Mouse (Mus musculus) hematopoietic stem cell, adult 5-6 weeks (primary cell): ENCODE measurements around the gene Jph4. TPM values are rescaled to one million over a fixed set of nuclear protein-coding genes. Genes with fewer than 3 reads are reported as not detected.

Experiments used
- ATAC-seq, 2 experiments: fragments of 125-278 bp in 1 of 2; replicated peaks in 1 of 2; 2 replicates each; pipeline ENCODE4 v1.8.0; 2016 to 2017; ENCODE audit warnings: inconsistent platforms in 2 of 2, mild to moderate bottlenecking in 2 of 2, moderate number of reproducible peaks in 2 of 2, low read depth in 1 of 2, moderate TSS enrichment in 1 of 2; ENCODE audit not compliant: low FRiP score in 2 of 2, poor library complexity in 2 of 2, severe bottlenecking in 2 of 2, insufficient read depth in 1 of 2, low TSS enrichment in 1 of 2
- total RNA-seq: library from RNA; stranded (forward); fragments of 172-1452, 232-1000 nt; gene quantifications from 2 replicates; pipeline ENCODE4 v1.2.3, GENCODE M21; 2017

The Jph4 gene
- total RNA-seq, 1 experiment from 2014 or later: not detected

- ATAC-seq: no peak
Observed at GRCm38 (mm10) chr14:55059009-55059408, 57.7 kb downstream of the Jph4 start.

Other genes with a start within 250 kb of the Jph4 start
- 11.3 and 19.1 TPM in 2 replicates for gene Homez, start 246.0 kb downstream of the Jph4 start, total RNA-seq
- 2.6 and 3.6 TPM in 2 replicates for gene Ppp1r3e, start 239.4 kb downstream of the Jph4 start, total RNA-seq
- gene Bcl2l2, start 233.6 kb downstream of the Jph4 start, total RNA-seq: 6.1 and 13.1 TPM in 2 replicates
- gene Gm20521, start 233.5 kb downstream of the Jph4 start, total RNA-seq: not detected in 2 replicates
- gene Pabpn1, start 224.4 kb downstream of the Jph4 start, total RNA-seq: 268 and 313 TPM in 2 replicates
- gene Slc22a17, start 203.8 kb downstream of the Jph4 start, total RNA-seq: 0.94 and 4.6 TPM in 2 replicates
- gene Efs, start 190.8 kb downstream of the Jph4 start, total RNA-seq: not detected in 2 replicates
- gene Il25, start 184.2 kb downstream of the Jph4 start, total RNA-seq: not detected in 2 replicates
- not detected in 2 replicates for gene Cmtm5, start 180.7 kb downstream of the Jph4 start, total RNA-seq
- gene Myh6, start 150.0 kb downstream of the Jph4 start, total RNA-seq: not detected in 2 replicates
- not detected in 2 replicates for gene Gm17428, start 140.0 kb downstream of the Jph4 start, total RNA-seq
- gene Myh7, start 122.3 kb downstream of the Jph4 start, total RNA-seq: not detected in 2 replicates
- 58.0 and 66.5 TPM in 2 replicates for gene Ngdn, start 101.5 kb downstream of the Jph4 start, total RNA-seq
- 3.1 and 3.8 TPM in 2 replicates for gene Zfhx2, start 24.6 kb downstream of the Jph4 start, total RNA-seq
- 9.0 and 17.9 TPM in 2 replicates for gene Thtpa, start 22.2 kb downstream of the Jph4 start, total RNA-seq
- gene Ap1g2, start 10.3 kb downstream of the Jph4 start, total RNA-seq: 17.2 and 23.9 TPM in 2 replicates
- 1.1 TPM in 1 of 2 replicates, not detected in the other for gene Dhrs2, start 105.1 kb upstream of the Jph4 start, total RNA-seq